Mouse (Mus musculus) kidney, embryonic 16.5 days (tissue): ENCODE measurements at regions not wholly inside any gene's neighbourhood (a gene's known extent, or its start where the extent isn't known, plus 50 kb on each side); places are given as distances from the start of the nearest gene placed in this dataset.

Experiments used
- ATAC-seq: fragments of 200-750 bp; cut with Nextera tagmentation; 2 replicates; pipeline ENCODE4 v1.8.0; 2017; ENCODE audit warnings: moderate TSS enrichment; ENCODE audit not compliant: low FRiP score, low TSS enrichment
- H3K27ac ChIP-seq: fragments of 300-500 bp; sonication (generic); 2 replicates; pipeline ENCODE4 v1.5.1; 2014; ENCODE audit warnings: low read length
- H3K27me3 ChIP-seq: fragments of 300-500 bp; sonication (generic); 2 replicates; pipeline ENCODE4 v1.6.1; 2014; ENCODE audit warnings: low read length, control low read depth, mixed read lengths; ENCODE audit not compliant: insufficient read depth
- H3K36me3 ChIP-seq: fragments of 300-500 bp; sonication (generic); 2 replicates; pipeline ENCODE4 v1.6.1; 2014; ENCODE audit warnings: low read length, control low read depth, mixed read lengths; ENCODE audit not compliant: insufficient read depth
- H3K4me1 ChIP-seq: fragments of 300-500 bp; sonication (generic); 2 replicates; pipeline ENCODE4 v1.6.1; 2014; ENCODE audit warnings: low read length, control low read depth, mixed read lengths; ENCODE audit not compliant: insufficient read depth
- H3K4me2 ChIP-seq: fragments of 300-500 bp; sonication (generic); replicated peaks from 2 replicates; pipeline ENCODE4 v1.6.1; 2014; ENCODE audit warnings: low read depth, low read length
- H3K4me3 ChIP-seq: fragments of 300-500 bp; sonication (generic); 2 replicates; pipeline ENCODE4 v1.5.1; 2014; ENCODE audit warnings: mild to moderate bottlenecking, low read length
- H3K9ac ChIP-seq: fragments of 300-500 bp; sonication (generic); replicated peaks from 2 replicates; pipeline ENCODE4 v1.6.1; 2014; ENCODE audit warnings: low read length
- H3K9me3 ChIP-seq: fragments of 300-500 bp; sonication (generic); 2 replicates; pipeline ENCODE4 v1.6.1; 2016; ENCODE audit warnings: low read length, control low read depth
- WGBS: fragments of 180-500 bp; shearing (Covaris S2); extraction: QIAGEN DNeasy Blood & Tissue Kit; methylation state at CpG from one replicate; pipeline ENCODE4 v1.1.7; 2014; 5-methylcytosine and 5-hydroxymethylcytosine counted together

GRCm38 (mm10) chr19:27075019-27075418, 141.3 kb upstream of the Vldlr start:
- H3K36me3 ChIP-seq: no peaks in the 10 kb centered on the region
- no peak overlapping the region for H3K4me2 ChIP-seq
- H3K27me3 ChIP-seq: no peaks in the 10 kb centered on the region
- H3K9ac ChIP-seq: no peak overlapping the region
- H3K27ac ChIP-seq: no peak overlapping the region
- no peak for ATAC-seq
- no peak overlapping the region for H3K4me3 ChIP-seq
- no peaks in the 10 kb centered on the region for H3K9me3 ChIP-seq
- H3K4me1 ChIP-seq: no peaks in the 10 kb centered on the region
- WGBS: 69% methylated on average over 5 of the region's 5 CpGs

- no peak overlapping the region for H3K9ac ChIP-seq
- H3K4me1 ChIP-seq: no peaks in the 10 kb centered on the region
- 66% methylated on average over 4 of the region's 4 CpGs for WGBS
- H3K27me3 ChIP-seq: no peaks in the 10 kb centered on the region
- H3K36me3 ChIP-seq: no peaks in the 10 kb centered on the region
- H3K9me3 ChIP-seq: no peaks in the 10 kb centered on the region
- H3K4me3 ChIP-seq: no peak overlapping the region
- H3K4me2 ChIP-seq: no peak overlapping the region
- ATAC-seq: no peak
- H3K27ac ChIP-seq: no peak overlapping the region
These were observed 139.3 kb upstream of the Vldlr start for GRCm38 (mm10) chr19:27076920-27077512.

GRCm38 (mm10) chr19:27087344-27087743, 128.9 kb upstream of the Vldlr start:
- no peak for ATAC-seq
- H3K9ac ChIP-seq: no peak overlapping the region
- H3K27me3 ChIP-seq: no peaks in the 10 kb centered on the region
- 86% methylated on average over 2 of the region's 2 CpGs for WGBS
- no peak overlapping the region for H3K27ac ChIP-seq
- H3K4me1 ChIP-seq: no peaks in the 10 kb centered on the region
- H3K4me2 ChIP-seq: no peak overlapping the region
- H3K9me3 ChIP-seq: no peaks in the 10 kb centered on the region
- H3K36me3 ChIP-seq: no peaks in the 10 kb centered on the region
- H3K4me3 ChIP-seq: no peak overlapping the region

GRCm38 (mm10) chr19:27087833-27088232, 128.5 kb upstream of the Vldlr start:
- H3K9me3 ChIP-seq: no peaks in the 10 kb centered on the region
- H3K4me1 ChIP-seq: no peaks in the 10 kb centered on the region
- H3K4me3 ChIP-seq: no peak overlapping the region
- WGBS: 79% methylated on average over 5 of the region's 5 CpGs
- no peak overlapping the region for H3K27ac ChIP-seq
- H3K27me3 ChIP-seq: no peaks in the 10 kb centered on the region
- no peak for ATAC-seq
- H3K4me2 ChIP-seq: no peak overlapping the region
- no peaks in the 10 kb centered on the region for H3K36me3 ChIP-seq
- no peak overlapping the region for H3K9ac ChIP-seq

GRCm38 (mm10) chr19:27089099-27089498, 127.2 kb upstream of the Vldlr start:
- H3K4me1 ChIP-seq: no peaks in the 10 kb centered on the region
- no peak overlapping the region for H3K27ac ChIP-seq
- no peak overlapping the region for H3K9ac ChIP-seq
- H3K4me3 ChIP-seq: no peak overlapping the region
- H3K4me2 ChIP-seq: no peak overlapping the region
- H3K9me3 ChIP-seq: peaks cover under 1% of the 10 kb centered on the region; the same call in 1 of the 2 replicates
- 100% methylated on average over 1 of the region's 1 CpGs for WGBS
- no peak for ATAC-seq
- H3K36me3 ChIP-seq: no peaks in the 10 kb centered on the region
- no peaks in the 10 kb centered on the region for H3K27me3 ChIP-seq

GRCm38 (mm10) chr19:27091603-27092002, 124.7 kb upstream of the Vldlr start:
- WGBS: 97% methylated on average over 2 of the region's 2 CpGs
- Histone ChIP-seq H3K4me1 (no peaks in the 10 kb centered on the region), H3K27ac (no peak overlapping the region), H3K9ac (no peak overlapping the region), H3K4me3 (no peak overlapping the region), H3K4me2 (no peak overlapping the region), H3K9me3 (peaks cover 2% of the 10 kb centered on the region; the same call in 1 of the 2 replicates), H3K27me3 (no peaks in the 10 kb centered on the region), H3K36me3 (no peaks in the 10 kb centered on the region)
- no peak for ATAC-seq

GRCm38 (mm10) chr19:27094777-27095478, 121.4 kb upstream of the Vldlr start:
- no peaks in the 10 kb centered on the region for H3K27me3 ChIP-seq
- H3K9me3 ChIP-seq: peaks cover 2% of the 10 kb centered on the region; the same call in 1 of the 2 replicates
- H3K4me1 ChIP-seq: peaks cover 6% of the 10 kb centered on the region; the same call in 1 of the 2 replicates
- no peak overlapping the region for H3K27ac ChIP-seq
- H3K4me3 ChIP-seq: no peak overlapping the region
- no peak overlapping the region for H3K4me2 ChIP-seq
- no peak overlapping the region for H3K9ac ChIP-seq
- no peaks in the 10 kb centered on the region for H3K36me3 ChIP-seq
- no peak for ATAC-seq
- WGBS: 79% methylated on average over 13 of the region's 13 CpGs

- no peak overlapping the region for H3K27ac ChIP-seq
- H3K36me3 ChIP-seq: no peaks in the 10 kb centered on the region
- H3K4me2 ChIP-seq: no peak overlapping the region
- ATAC-seq: no peak
- H3K9me3 ChIP-seq: no peaks in the 10 kb centered on the region
- WGBS: 86% methylated on average over 1 of the region's 1 CpGs
- no peak overlapping the region for H3K9ac ChIP-seq
- no peak overlapping the region for H3K4me3 ChIP-seq
- H3K27me3 ChIP-seq: no peaks in the 10 kb centered on the region
- peaks cover 6% of the 10 kb centered on the region; the same call in 1 of the 2 replicates for H3K4me1 ChIP-seq
These were observed 116.4 kb upstream of the Vldlr start for GRCm38 (mm10) chr19:27099921-27100320.

- Histone ChIP-seq H3K27me3 (no peaks in the 10 kb centered on the region), H3K9ac (no peak overlapping the region), H3K4me1 (no peaks in the 10 kb centered on the region), H3K36me3 (no peaks in the 10 kb centered on the region), H3K9me3 (no peaks in the 10 kb centered on the region), H3K27ac (no peak overlapping the region), H3K4me3 (no peak overlapping the region), H3K4me2 (no peak overlapping the region)
- WGBS: 75% methylated on average over 2 of the region's 2 CpGs
- no peak for ATAC-seq
These were observed 105.8 kb upstream of the Vldlr start for GRCm38 (mm10) chr19:27110437-27110836.

- no peak overlapping the region for H3K9ac ChIP-seq
- ATAC-seq: no peak
These were observed 95.4 kb upstream of the Vldlr start for GRCm38 (mm10) chr19:27120876-27121275.

More at GRCm38 (mm10) chr19:27120876-27121275, 95.4 kb upstream of the Vldlr start:
- no peak overlapping the region for H3K4me3 ChIP-seq
- H3K4me2 ChIP-seq: no peak overlapping the region
- H3K27me3 ChIP-seq: no peaks in the 10 kb centered on the region
- no peaks in the 10 kb centered on the region for H3K9me3 ChIP-seq
- no peaks in the 10 kb centered on the region for H3K36me3 ChIP-seq
- H3K27ac ChIP-seq: no peak overlapping the region
- 63% methylated on average over 5 of the region's 5 CpGs for WGBS
- H3K4me1 ChIP-seq: no peaks in the 10 kb centered on the region
